Mouse (Mus musculus) frontal cortex, adult 2 months (tissue): ENCODE measurements around the gene Methig1. TPM values are rescaled to one million over a fixed set of nuclear protein-coding genes. Genes with fewer than 3 reads are reported as not detected.
"Not testable (repeated sequence)": the region's sequence is repeated elsewhere in the genome, so short reads cannot be mapped to it uniquely, and the experiment has no call there.

Experiments used
- DNase-seq, 2 experiments: peaks; one replicate each; pipeline ENCODE4 v3.0.0; 2022; ENCODE audit warnings: low spot score in 1 of 2; ENCODE audit errors: extremely low spot score in 1 of 2
- polyA plus RNA-seq: library from polyadenylated mRNA; depleted of rRNA; stranded (reverse); fragments of >200 nt; gene quantifications from 2 replicates; pipeline ENCODE4 v1.2.3, GENCODE M21; 2012

Methig1 gene
- polyA plus RNA-seq, 1 experiment, result not detected

DNA sequence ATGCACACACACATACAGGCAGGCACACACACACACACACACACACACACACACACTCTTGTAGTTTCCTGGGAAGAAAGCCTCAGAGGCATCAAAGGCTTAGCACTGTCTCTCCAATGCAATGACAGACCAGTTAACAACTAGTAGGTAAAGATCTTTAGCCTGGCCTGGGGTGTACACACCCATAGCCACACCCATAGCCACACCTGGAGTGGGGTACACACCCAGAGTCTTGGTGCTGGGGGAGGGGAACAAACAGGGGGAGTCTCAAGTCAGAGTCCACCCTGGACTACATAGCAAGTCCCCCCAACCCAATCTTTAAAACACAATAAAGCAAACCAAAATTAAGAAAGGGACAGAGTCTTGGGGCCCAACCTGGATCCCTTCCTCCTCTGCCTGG, 15.6 kb upstream of the Methig1 start:
- DNase-seq, result not testable (repeated sequence)

DNA sequence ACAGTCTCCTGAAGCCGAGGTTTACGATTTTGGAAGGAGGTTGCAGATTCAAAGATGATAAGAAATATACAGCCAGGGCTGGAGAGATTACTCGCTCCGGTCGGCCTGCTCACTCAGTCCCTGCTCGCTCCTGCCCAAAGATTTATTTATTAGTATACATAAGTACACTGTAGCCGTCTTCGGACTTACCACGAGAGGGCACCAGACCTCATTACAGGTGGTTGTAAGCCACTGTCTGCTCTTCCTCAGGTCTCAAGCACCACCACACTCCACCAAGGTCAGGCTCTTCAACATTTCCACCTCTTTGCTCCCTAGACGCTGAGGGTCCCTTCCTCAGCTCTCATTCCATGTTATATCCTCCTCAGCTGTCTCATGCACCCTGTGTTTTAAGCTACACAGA, 15.1 kb upstream of the Methig1 start:
- DNase-seq, result peak in 1 of 2 experiments; percentile 66

DNA sequence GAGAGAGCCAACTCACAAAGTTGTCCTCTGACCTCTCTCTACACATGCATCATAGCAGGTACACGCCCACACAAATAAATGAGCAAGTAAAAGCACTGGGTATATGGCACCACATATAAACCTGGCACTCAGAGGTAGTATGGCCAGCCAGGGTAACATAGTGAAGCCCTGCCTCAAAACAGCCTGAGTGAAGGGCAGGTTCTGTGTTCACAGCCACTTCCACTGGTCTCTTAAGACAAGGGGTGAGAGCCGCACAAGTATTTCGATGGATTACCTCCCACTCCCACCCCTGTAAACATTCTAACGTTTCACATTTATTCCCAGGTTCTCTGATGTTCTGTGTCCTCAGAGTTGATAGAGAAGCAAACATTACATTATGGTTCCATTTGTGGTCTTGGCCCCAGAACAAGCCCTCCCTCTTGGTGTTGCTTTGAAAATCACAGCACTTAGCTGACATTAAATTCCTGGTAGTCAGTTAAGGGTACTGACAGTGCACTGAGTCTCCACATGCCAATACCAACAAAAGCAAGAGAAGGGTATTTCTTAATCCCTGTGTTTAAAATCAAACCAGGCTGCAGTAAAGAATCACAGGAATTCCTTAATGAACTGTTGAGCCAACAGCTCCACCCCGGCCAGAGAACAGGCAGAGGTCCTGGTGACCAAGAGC, 11.5 kb upstream of the Methig1 start:
- not testable (repeated sequence) for DNase-seq

DNA sequence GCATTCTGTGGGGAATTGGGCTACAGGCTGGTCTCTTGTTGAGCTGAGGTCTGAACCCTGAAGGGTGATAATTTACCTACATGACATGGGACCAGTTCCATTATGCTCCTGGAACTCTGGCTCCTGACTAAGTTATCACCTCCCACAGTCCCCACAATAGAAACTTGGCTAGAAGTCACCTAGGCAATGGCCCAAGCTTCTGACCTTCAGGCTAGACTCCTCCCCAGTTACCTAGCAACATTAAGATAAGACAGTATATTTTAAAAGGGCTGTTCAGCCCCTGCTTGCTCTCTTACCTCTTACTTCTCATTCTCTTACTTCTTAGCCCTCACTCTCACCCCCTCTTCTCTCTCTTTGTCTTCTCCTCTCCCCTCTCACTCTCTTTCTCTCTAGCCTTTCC, 7.5 kb upstream of the Methig1 start:
- DNase-seq, result no peak

DNA sequence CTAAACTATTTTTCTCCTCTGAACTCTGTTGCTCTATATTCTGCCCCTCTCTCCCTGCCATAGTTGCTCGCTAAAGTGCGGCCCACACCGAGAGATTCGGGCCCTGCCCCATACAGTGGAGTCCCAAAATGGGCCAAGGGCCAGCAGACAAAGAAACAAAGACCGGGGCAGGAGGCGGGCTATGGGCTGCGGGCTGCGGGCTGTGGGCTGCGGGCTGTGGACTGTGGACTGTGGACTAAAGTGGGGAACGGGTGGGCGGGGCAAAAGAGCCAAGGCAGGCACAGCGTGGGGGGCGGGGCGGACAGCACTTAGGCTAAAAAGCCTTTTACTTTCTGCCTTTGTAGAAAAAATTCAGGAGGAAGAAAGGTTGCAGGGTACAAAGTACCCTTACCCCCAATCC, 6.2 kb upstream of the Methig1 start:
- DNase-seq, result no peak

DNA sequence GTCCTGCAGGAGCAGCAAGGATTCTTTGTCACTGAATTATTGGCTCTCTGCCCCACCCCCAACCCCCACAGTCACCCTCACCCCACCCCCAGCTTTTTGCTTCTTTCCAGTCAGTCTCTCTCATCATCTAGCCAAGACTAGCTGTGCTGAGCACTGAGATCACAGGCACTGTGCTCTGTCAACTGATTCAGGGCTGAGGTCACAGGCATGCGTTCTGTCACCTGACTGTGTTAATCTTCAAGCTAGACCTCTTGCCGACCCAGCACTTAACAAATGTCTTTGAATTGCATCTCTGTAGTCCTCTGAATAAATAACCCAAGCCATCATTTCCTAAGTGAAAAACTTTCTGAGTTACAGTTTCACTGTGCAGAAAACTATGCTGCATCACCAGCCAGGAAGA, 3.5 kb upstream of the Methig1 start:
- no peak for DNase-seq

DNA sequence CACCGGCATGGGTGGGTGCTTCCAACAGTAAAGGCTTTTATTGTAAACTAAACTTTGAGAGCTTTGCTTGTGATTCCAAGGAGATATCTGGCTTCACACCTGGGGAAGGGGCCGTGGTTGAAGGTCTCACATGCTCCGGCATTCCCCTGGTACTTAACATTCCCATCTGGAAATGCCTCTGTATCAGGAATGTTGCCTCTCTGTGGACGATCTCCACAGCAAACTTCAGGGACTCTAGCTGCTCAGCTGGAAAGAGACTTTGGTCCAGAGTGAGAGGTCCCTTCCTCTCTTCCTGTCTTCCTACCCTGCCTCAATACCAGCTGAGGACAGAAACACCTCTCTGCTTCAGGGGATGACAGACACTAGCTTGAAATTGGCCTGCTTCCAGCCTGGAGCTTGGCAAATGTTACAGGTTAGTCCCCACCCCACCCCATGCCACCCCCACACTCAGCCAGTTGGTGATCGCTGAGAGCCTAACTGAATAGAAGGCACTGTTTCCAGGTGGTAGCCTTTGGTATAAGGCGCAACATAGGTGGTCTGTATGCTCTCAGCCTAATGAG, 1.4 kb upstream of the Methig1 start:
- DNase-seq, result no peak

DNA sequence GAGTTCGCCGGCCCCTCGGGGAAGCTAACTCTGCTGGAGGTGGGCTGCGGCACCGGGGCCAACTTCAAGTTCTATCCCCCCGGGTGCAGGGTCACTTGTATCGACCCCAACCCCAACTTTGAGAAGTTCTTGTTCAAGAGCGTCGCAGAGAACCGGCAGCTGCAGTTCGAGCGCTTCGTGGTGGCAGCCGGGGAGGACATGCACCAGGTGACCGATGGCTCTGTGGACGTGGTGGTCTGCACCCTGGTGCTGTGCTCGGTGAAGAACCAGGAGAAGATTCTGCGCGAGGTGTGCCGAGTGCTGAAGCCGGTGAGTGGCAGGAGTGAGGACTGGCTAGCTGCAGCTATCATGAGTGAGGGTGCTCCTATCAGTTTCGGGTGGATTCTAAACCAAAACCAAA, 450 bp downstream of the Methig1 start:
- not testable (repeated sequence) for DNase-seq

DNA sequence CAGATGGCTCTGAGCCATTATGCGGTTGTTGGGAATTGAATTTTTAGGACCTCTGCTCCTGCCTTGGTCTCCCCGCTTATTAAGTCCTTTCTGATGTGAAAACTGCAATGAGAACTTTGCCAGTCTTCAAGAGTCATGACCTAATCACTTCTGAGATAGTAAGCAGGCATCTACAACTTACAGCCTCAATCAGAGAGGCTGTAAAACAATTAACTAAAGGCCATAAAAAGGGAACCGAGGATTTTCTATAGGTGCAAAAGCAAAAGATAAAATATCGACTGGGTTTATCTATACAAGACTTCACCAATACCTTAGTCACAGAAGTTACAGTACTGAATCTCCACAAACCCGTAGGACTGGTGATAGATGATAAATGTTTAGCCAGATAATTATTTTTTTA, 2.9 kb downstream of the Methig1 start:
- DNase-seq, result no peak

DNA sequence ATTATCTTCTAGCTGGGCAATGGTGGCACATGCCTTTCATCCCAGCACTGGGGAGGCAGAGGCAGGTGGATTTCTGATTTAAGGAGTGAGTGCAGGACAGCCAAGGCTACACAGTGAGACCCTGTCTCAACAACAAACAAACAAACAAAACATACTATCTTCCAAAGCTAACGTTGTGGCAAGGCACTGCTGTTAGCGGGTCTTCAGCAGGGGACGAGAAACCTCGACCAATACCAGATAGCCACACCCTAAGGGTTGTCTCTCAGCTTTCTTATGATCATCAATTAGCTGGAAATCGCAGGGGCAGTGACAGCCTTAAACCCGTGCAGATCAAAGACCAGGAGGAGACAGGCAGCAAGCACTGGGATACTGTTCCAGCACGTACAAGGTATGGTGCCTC, 11.3 kb downstream of the Methig1 start, which contains the start of gene Higd1c:
Gene Higd1c (plus strand): TSS at position 301 of the 400 bp plus-strand sequence.
- DNase-seq, result no peak

DNA sequence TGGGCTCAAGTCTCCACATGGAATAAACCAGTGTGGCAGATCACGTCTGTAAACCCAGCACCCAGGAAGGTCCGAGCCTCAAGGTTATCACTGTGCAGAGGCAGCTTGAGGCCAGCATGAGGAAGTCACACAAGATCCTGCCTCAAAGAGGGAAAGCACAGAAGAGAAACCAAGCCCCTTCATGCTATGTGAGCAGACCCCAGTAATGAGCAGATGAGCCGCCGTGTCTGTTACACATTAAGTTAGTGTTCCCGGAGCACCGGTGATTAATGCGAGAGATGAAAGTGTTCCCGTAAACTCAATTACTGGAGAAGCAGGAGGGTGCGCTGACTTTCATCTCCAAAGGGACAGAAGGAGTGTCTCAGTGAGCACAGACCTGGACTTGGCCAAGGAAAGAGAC, 13.0 kb downstream of the Methig1 start:
- not testable (repeated sequence) for DNase-seq

DNA sequence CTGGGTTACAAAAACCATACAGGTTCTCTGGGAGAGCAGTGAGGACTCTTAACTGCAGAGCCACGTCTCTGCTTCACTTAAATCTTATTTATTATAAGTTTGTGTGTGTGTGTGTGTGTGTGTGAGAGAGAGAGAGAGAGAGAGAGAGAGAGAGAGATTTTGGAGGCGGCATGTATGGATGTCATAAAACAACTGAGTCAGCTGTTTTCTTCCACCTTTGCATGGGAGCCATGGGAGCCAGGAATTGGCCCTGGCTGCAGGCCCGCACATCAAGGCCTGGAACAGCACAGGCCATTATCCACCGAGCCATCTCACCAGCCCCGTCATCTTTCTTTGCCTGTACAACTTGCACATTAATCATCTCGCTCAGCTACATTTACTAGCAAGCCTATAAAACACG, 14.2 kb downstream of the Methig1 start:
- no peak for DNase-seq

DNA sequence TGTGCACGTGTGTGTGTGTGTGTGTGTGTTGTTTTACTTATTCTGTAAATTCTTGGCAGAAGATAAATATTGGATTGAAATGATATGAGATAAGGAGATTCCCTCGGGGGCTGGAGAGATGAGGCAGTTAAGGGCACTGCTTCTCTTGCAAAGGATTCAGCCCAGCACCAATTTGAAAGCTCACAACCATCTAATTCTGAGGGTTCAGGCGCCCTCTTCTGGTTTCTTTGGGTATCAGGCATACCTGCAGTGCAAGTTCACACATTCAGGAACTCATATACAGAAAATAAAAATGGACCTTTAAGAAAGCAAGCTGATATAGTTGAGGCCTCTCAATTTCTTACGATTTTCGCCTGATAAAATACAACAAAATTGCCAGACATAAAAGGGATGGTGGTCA, 22.1 kb downstream of the Methig1 start:
- peak; percentile 40 to 90 for DNase-seq

DNA sequence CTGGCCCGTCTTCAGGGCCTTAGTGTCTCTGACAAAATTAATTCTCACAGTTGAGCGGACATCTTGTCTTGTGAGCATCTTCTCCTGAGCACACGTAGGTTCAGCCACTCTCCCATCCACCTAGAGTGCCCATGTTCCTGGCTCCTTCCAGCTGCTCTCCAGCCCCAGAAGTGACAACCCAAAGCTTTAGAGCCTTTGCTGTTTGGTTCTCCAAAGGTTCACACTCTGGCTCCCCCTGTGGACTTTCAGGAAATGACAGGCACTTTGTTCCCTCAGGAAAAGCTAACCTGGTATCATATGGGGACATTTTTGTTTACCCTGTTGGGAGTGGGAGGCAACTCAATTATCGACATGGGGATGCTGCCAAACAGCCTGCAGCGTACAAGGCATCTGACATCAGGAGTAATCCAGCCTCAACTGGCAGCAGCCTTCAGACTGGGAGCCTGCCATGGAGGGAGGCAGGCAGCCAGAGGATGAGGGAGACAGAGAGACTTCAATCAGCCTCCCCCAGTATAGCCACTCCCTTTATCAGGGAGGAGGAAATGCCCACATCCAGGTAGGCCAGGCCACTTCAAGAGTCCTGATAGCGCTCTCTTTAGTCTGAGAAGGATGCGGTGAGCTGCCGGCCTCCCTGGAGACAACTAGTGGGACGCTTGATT, 25.0 kb downstream of the Methig1 start:
- DNase-seq, result peak in 1 of 2 experiments; percentile 17

DNA sequence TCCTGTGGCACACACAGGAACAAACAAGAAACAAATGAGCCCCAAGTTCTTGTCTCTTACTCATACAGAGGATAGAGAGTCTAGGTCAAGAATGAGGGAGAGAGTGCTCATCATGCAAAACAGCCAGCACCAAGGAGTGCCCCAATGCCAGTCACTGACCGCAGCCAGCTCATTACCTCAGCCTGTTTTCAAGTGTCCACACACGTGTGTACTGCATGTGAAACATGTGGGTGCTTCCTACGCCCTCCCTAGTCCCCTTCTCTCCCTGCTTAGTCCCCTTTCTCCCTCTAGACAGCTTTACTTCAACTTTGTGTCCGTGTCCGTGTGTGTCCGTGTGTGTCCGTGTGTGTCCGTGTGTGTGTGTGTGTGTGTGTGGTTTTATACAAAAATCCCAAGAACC, 26.7 kb downstream of the Methig1 start:
- DNase-seq, result no peak

DNA sequence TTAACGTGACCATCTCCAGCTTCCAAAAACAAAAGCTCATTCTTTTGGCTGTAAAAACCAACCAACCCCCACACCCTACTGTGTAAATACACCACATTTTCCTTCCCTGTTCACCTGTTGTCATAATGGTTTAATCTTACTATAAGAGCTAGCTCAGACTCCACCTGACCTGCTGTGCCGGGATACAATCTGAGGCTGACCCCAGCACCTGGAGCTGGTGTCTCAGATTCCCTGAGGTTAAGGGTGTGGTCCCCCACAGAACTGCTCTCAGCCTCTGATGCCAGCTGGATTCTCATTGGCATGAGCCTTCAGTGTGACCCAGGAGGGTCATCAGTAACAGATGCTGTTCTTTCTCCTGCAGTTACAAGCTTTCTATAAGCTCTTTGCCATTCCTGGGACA, 27.2 kb downstream of the Methig1 start:
- no peak for DNase-seq

DNA sequence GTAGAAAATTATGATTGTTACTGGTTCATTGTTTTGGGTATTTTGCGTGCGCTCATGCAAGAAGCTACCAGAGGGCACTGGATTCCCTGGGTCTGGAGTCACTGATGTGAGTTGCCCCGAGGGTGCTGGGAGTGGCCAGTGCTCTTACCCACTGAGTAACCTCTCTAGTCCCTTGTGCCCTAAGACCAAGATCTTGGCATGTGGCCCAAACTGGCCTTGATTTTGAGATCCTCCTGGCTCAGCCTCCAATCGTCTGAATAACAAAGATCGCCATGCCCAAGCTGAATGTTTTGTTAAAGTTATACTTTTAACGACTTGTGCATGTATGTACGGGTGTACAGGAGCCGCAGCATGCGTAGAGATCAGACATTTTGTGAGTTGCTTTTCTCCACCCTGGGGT, 32.8 kb downstream of the Methig1 start:
- DNase-seq, result no peak

DNA sequence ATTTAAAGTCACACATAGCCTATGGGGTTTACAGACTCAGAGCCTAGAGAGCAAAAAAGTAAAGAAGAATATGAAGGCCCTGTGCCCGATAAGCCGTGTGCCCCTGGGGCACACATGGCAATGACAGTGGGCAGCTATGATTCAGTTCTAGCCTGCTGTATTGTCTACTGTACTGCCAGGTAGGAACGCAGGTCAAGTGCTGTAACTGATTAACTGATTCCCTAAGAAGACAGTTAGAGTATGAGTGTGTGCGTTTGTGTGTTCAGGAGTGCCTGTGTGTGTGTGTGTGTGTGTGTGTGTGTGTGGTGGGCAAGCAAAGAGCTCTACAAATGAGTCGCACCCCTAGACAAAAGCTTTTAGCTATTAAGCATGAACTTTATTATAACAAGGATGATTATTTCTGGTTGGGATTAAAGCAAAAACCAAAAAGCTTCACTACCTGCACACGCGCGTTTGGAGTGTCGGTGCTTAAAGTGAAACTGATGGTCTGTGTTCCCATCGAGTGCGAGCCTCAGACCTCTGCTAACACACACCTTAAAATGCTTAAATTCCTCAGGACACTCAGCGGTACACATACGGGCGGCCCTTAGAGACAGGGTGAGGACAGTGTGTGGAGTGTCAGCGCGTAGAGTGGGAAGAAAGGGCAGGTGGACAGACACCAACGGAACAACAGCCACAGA, 34.7 kb downstream of the Methig1 start:
- no peak for DNase-seq

DNA sequence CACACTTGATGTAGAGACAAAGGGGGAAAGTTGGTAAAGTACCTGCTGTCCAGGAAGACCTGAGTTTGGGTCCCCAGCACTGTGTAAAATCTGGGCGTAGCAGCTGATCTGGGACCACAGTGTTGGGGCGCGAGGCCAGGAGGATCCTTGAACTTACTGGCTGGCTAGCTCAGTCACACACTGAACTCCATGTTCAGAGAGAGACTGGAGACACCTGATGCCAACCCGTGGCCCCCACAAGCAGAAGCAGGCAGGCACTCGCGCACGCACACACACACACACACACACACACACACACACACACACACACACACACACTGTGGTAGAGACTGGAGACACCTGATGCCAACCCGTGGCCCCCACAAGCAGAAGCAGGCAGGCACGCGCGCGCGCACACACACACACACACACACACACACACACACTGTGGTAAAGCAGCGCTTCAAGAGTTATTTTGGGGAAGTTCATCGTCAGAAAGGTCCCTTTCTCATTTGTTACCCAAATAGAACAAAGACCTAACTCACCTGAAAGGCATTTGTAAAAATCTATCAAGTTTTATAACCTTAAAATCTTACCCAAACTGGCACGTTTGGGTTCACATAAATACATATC, 35.4 kb downstream of the Methig1 start:
- DNase-seq, result no peak

DNA sequence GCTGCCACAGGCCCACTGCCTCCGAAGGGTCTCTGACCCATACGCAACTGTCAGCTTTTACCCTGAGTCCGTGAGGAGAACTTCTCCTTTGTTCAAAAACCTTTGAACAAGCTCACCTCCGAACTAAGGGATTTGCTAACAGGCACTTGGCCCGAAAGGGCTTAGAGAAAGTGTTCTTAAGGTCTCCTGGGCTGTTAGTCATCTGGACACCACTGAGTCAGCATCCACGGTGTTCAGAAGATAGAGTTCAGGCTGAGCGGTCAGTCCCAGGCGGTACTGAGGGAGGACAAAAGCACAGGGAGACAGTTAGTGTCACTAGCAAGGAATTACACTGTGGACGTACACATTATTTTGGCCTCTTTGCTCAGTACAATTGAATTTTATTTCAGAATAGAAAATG, 35.9 kb downstream of the Methig1 start:
- DNase-seq, result no peak

DNA sequence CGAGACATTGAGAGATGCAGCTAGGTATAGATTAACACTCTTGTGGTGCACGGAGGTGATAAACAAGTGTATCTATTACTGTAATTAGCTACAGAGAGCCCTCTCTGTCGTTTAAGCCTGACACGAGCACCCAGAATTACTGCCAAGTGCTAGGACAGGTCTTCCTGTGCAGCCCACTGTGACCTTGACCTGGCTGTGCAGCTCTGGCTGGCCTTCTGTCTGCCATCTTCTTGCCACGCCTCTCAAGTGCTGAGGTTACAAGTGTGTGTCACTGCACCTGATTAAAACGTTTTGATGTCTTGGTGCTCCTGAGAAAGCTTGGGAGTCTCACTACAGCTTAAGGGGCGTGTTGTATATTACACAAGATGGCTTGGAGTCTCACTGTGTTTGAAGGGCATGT, 38.1 kb downstream of the Methig1 start:
- DNase-seq, result no peak
